Mouse (Mus musculus) cerebellum, adult 9-11 months (tissue): Measurements from ENCODE around the gene Mroh2a.

ENCODE experiments used
- DNase-seq: peaks from one replicate; pipeline ENCODE4 v3.0.0; 2022

The Mroh2a gene

GRCm38 (mm10) chr1:88279111-88280005, 52.6 kb downstream of the Mroh2a start:
- no peak for DNase-seq

DNA sequence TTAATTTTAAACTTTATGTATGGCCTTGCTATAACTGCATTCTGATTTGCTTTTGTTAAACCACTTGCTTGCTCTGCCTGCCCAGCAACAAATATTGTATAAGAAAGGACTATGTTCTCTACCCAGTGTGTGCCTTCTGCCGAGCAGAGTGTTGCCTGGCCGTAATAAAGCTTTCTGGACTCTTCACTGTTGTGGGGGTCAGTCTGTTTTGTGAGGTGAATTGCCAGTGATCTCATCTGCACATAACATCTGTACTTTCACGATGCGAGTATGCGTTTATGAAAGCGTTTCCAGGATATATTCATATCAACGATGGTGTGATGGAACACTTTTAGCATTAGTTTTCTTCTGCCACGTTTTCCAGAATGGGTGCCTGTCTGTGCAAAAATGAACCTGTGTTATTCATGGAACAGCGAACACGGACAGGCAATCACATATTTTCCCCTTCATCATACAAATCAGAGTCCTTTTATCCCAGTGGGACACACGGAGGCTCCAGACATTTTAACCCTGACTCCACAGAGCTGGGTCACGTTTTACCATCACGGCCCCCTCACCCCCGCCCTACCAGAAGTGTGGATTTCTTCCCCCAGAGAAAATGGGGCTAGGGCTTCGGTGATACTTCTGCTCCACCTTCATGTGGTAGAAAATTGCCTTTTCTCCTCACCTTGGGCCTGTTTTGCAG, 53.4 kb downstream of the Mroh2a start:
- DNase-seq, result no peak

DNA sequence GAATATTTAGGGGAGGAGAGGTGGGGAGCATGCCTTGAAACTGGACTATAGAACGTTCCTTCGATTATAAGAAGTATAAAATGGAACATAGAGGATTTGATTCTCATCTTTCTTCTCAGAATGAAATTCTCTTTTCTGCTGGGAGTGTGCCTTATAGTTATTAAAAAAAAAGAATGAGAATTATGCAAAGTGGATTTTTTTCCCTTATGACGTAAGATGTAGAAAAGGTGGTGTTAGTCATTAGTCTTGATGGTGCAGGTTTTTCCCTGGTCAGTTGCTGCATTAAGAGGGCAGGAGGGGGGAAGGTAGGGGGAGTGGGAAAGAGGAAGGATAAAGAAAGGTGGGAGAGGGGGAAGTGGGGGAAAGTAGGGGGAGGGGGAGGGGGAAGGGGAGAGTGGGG, 55.5 kb downstream of the Mroh2a start:
- no peak for DNase-seq

DNA sequence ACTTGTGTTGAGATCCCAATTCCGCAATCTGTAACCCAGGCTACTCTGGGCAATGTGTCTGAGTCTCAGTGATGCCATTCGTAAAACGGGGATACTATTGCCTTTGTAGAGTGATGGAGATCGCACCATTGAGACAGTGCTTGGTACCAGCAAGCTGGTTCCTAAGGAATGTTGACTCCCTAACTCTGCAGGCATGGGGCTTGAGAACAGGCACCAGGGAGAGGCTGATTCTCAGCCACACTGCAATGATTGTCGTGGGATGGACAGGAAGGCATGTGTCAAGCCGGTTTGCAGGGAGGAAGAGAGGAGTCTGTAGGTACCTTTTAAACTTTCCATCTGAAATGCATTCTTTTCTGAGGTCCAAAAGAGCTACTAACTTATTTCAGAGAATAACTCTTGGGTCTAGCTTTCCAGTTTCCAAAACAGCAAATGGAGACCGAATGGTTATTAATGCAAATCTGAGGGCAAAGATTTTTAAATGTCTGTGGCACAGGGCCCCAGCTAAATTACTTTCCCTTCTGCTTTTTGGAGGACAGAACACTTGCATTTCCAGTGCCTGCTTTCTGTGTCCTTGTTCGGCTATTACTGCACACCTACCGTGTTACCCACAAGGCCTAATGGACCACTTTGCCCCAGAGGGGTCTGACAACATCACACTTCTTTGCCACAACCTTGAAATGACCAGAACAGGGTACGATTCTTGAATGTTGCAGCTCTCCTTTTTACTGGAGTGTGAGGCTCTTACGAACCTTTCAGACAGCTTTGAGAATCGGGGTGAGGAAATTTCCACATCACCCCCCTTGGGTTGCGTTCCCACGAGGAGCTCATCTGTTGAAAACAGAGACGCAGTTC, 56.8 kb downstream of the Mroh2a start:
- no peak for DNase-seq

- DNase-seq, result no peak
These were observed 57.6 kb downstream of the Mroh2a start for GRCm38 (mm10) chr1:88284228-88284945.

- DNase-seq, result no peak
These were observed 58.1 kb downstream of the Mroh2a start for GRCm38 (mm10) chr1:88284946-88285320.

GRCm38 (mm10) chr1:88285652-88286051, 58.9 kb downstream of the Mroh2a start:
- no peak for DNase-seq

DNA sequence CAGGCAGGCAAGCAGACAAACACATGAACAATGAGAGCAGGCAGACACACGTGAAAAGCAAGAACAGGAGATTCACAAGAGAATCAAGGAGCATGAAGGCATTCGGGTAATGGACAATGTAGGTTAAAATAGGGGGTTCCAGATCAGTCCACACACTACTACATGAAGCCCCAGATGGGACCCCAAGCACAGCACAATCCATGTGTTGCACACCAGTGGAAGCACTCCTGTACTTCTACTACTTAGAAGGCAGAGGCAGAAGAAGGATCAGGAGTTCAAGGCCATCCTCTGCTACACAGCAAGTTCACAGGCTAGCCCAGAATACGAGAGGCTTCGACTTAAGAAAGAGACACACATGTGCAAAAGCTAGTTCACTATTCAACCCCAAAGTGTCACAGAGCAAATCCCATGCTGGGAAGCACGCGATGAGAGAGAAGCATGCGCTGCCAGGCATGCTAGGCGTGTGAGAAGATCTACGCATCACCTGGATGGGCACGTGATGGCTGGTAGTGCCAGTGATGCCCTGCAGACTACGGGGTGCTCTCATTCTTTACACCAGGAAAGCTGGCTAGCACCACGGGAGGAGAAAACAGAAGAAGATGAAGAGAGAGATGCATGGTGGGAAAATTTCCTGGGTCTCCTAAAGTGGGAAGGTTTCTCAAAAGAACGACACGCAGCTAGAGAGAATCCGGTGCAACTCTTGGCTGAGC, 59.5 kb downstream of the Mroh2a start:
- DNase-seq, result no peak

DNA sequence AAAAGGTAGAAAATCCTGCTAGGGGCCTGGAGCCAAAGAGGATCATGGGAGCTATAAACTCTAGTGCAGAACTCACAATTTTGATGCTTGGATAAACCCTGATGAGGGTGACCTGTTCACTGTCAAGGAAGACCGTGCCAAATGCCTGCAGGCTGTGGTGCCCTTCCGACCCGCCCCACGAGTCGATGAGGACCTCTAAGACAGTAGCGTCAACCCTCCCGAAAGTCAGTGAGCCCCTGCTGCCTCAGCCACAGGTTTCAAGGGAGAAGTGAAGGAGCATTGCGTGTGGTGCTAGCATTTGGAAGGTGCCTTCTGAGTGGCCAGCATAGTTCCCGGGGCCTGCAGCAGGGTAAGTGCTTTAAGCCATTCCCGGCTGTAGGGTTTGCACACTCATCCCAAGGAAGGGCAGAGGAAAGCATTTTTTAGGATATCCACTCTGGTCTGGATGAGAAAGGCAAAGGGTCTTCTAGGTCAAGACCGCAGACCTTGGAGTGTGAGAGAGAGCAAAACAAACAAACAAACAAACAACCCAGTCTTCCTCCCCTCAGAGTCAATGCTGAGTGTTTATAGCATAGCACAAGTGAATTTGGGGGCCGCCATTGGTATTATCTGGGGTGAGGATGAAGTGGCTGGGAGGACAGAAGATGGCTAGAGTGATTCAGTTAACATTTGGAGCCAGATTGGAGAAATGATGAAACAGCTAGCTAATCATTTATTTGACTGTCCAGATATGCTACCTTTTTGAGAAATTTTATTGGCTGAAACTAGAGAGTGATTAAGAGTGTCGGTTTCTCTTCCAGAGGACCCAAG, 60.3 kb downstream of the Mroh2a start:
- DNase-seq, result no peak

DNA sequence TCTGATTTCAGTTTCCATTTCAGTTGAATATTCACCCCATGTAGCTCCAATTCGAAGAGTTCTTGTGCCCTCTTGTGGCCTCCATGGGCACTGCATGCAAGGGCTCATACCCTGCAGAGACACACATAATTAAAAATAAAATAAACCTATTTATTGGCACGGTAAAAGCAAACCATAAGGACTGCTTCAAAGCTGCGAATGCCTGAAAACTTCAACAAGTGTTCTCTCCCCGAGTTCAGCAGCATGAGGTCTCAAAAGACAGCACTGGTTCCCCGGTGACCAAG, 60.9 kb downstream of the Mroh2a start:
- no peak for DNase-seq

- no peak for DNase-seq
These were observed 61.4 kb downstream of the Mroh2a start for GRCm38 (mm10) chr1:88288056-88288788.

GRCm38 (mm10) chr1:88288789-88289127, 62.0 kb downstream of the Mroh2a start:
- no peak for DNase-seq

GRCm38 (mm10) chr1:88289152-88289551, 62.4 kb downstream of the Mroh2a start:
- DNase-seq, result no peak

DNA sequence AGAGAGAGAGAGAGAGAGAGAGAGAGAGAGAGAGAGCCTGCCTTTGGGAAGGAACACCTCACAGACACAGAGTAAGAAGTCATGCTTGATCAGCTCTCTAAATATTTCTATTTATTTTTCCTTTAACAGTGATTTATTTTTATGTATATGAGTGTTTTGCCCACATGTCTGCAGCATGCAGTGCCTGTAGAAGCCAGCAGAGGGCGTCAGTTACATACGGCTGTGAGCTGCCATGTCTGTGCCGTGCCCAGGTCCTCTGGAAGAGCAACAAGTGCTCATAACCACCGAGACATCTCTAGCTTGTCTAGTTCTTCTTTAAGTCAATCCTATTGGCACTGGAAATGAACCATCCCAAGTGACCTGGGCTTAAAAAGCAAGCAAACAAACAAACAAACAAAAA, 63.1 kb downstream of the Mroh2a start:
- DNase-seq, result no peak

DNA sequence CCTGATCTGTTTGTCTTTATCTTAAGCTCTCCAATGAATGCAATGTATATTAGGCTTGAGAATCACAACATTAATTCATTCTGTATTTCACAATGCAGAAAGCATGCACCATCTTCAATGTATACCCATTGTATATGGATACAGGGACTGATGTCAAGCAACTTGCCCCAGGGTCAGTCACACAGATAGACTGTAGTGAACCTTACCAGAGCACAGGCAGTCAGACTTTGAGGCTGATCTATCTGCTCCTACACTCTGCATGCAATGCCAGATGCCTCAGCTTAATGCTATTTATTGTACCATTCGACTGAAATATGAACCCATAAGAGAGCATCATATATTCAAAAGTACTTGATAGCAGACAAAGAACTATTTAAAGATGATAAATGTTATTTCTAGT, 63.7 kb downstream of the Mroh2a start:
- DNase-seq, result no peak

GRCm38 (mm10) chr1:88291409-88292005, 64.7 kb downstream of the Mroh2a start:
- DNase-seq, result no peak

GRCm38 (mm10) chr1:88292057-88292456, 65.3 kb downstream of the Mroh2a start:
- no peak for DNase-seq

- DNase-seq, result no peak
These were observed 67.9 kb downstream of the Mroh2a start for GRCm38 (mm10) chr1:88294650-88295049.

GRCm38 (mm10) chr1:88296171-88296920, 69.6 kb downstream of the Mroh2a start:
- no peak for DNase-seq
